Mouse (Mus musculus) splenic B cell, adult 2 months (primary cell): ENCODE data around the gene Pank1.

Experiments used
- DNase-seq: peaks from one replicate; pipeline ENCODE4 v3.0.0-alpha.2; 2011; ENCODE audit warnings: low read depth, low spot score
- H3K27me3 ChIP-seq: 2 replicates; pipeline ENCODE4 v1.6.1; 2012; ENCODE audit warnings: mild to moderate bottlenecking, low read length, moderate library complexity, mixed read lengths; ENCODE audit not compliant: control insufficient read depth, poor library complexity, insufficient read depth, severe bottlenecking
- H3K36me3 ChIP-seq: 2 replicates; pipeline ENCODE4 v1.6.1; 2012; ENCODE audit warnings: mild to moderate bottlenecking, low read length, moderate library complexity, mixed read lengths; ENCODE audit not compliant: control insufficient read depth, poor library complexity, insufficient read depth, severe bottlenecking

Gene Pank1

GRCm38 (mm10) chr19:34849426-34849825 is 29.8 kb downstream of the Pank1 start:
- DNase-seq, result no peak
- Histone ChIP-seq H3K36me3 (no peaks in the 10 kb centered on the region), H3K27me3 (no peaks in the 10 kb centered on the region)

GRCm38 (mm10) chr19:34848164-34848563 is 31.1 kb downstream of the Pank1 start:
- DNase-seq, result no peak
- Histone ChIP-seq H3K27me3 (no peaks in the 10 kb centered on the region), H3K36me3 (no peaks in the 10 kb centered on the region)

GRCm38 (mm10) chr19:34847103-34847502 is 32.2 kb downstream of the Pank1 start:
- H3K27me3 ChIP-seq, result no peaks in the 10 kb centered on the region

GRCm38 (mm10) chr19:34846508-34847038 is 32.7 kb downstream of the Pank1 start:
- peak; percentile 62 for DNase-seq
- H3K36me3 ChIP-seq, result no peaks in the 10 kb centered on the region
- no peaks in the 10 kb centered on the region for H3K27me3 ChIP-seq

More at GRCm38 (mm10) chr19:34847103-34847502, 32.2 kb downstream of the Pank1 start:
- H3K36me3 ChIP-seq, result no peaks in the 10 kb centered on the region
- DNase-seq, result peak; percentile 19

GRCm38 (mm10) chr19:34846005-34846404 is 33.2 kb downstream of the Pank1 start:
- no peak for DNase-seq
- H3K27me3 ChIP-seq, result no peaks in the 10 kb centered on the region
- no peaks in the 10 kb centered on the region for H3K36me3 ChIP-seq

- Histone ChIP-seq H3K36me3 (no peaks in the 10 kb centered on the region), H3K27me3 (no peaks in the 10 kb centered on the region)
- no peak for DNase-seq
Observed at GRCm38 (mm10) chr19:34845331-34845730, 33.9 kb downstream of the Pank1 start.

GRCm38 (mm10) chr19:34844760-34845159 is 34.5 kb downstream of the Pank1 start:
- no peak for DNase-seq
- no peaks in the 10 kb centered on the region for H3K27me3 ChIP-seq
- no peaks in the 10 kb centered on the region for H3K36me3 ChIP-seq

GRCm38 (mm10) chr19:34844047-34844446 is 35.2 kb downstream of the Pank1 start:
- DNase-seq, result no peak
- Histone ChIP-seq H3K27me3 (no peaks in the 10 kb centered on the region), H3K36me3 (no peaks in the 10 kb centered on the region)

GRCm38 (mm10) chr19:34841719-34842506 is 37.3 kb downstream of the Pank1 start:
- no peak for DNase-seq
- Histone ChIP-seq H3K36me3 (no peaks in the 10 kb centered on the region), H3K27me3 (no peaks in the 10 kb centered on the region)

- Histone ChIP-seq H3K27me3 (no peaks in the 10 kb centered on the region), H3K36me3 (no peaks in the 10 kb centered on the region)
- no peak for DNase-seq
Observed at GRCm38 (mm10) chr19:34838624-34839023, 40.6 kb downstream of the Pank1 start.

GRCm38 (mm10) chr19:34831702-34832101 is 47.6 kb downstream of the Pank1 start:
- Histone ChIP-seq H3K36me3 (no peaks in the 10 kb centered on the region), H3K27me3 (no peaks in the 10 kb centered on the region)
- no peak for DNase-seq

- no peaks in the 10 kb centered on the region for H3K27me3 ChIP-seq
- no peak for DNase-seq
- H3K36me3 ChIP-seq, result no peaks in the 10 kb centered on the region
Observed at GRCm38 (mm10) chr19:34827916-34828635, 51.2 kb downstream of the Pank1 start.

GRCm38 (mm10) chr19:34827444-34827843 is 51.8 kb downstream of the Pank1 start:
- Histone ChIP-seq H3K36me3 (no peaks in the 10 kb centered on the region), H3K27me3 (no peaks in the 10 kb centered on the region)
- no peak for DNase-seq

GRCm38 (mm10) chr19:34825946-34826655 is 53.2 kb downstream of the Pank1 start:
- no peaks in the 10 kb centered on the region for H3K27me3 ChIP-seq
- DNase-seq, result peak; percentile 69
- no peaks in the 10 kb centered on the region for H3K36me3 ChIP-seq
